Mouse (Mus musculus): ENCODE data around the gene Cd99l2. TPM values are rescaled to one million over a fixed set of nuclear protein-coding genes. Genes with fewer than 3 reads are reported as not detected.

Cd99l2 gene
- polyA plus RNA-seq, 1 experiment from 2014 or later, result 11.2 TPM

Small RNA genes within 50 kb of the gene (microRNA-seq; reads per million reads assigned to microRNA genes)
- not detected for gene Gm23945 (ENCODE audit: borderline number of aligned reads)

Other genes with a start within 250 kb of the Cd99l2 start
- 18.6 and 22.2 TPM in 2 replicates for gene Mtmr1, start 128.1 kb downstream of the Cd99l2 start, polyA plus RNA-seq (2015; fragmentation: Nextera tagmentation; extraction: Ambion mirVana)
- gene Hmgb3, start 63.1 kb upstream of the Cd99l2 start, polyA plus RNA-seq (2015; fragmentation: Nextera tagmentation; extraction: Ambion mirVana), result 106 and 141 TPM in 2 replicates
- 0.48 and 1.3 TPM in 2 replicates for gene Gpr50, start 170.8 kb upstream of the Cd99l2 start, polyA plus RNA-seq (2015; fragmentation: Nextera tagmentation; extraction: Ambion mirVana)